Mouse (Mus musculus): ENCODE measurements around the gene Arf3. TPM values are rescaled to one million over a fixed set of nuclear protein-coding genes. Genes with fewer than 3 reads are reported as not detected.

Gene Arf3
- total and polyA plus RNA-seq, 2 experiments from 2014 or later: 92.9 to 127 TPM

DNA sequence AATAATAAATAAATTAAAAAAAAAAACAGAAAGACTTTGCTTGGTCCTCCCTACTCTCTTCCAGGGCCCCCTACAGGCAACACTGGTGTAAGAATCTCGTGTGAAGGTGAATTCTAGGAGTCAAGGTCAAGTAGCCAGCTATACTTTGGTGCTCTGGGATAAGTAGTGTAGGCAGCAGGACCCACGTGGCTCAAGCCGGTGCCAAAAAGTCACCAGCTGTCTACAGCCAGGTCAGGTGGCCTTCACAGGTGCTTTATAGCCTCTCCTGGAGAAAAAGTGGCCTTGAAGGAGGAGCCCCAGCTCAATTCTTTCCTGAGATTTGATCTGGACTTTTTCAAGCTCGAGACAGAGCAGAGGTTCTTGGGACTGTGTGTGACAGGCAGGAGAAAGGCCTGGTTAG, 36.9 kb downstream of the Arf3 start:
- H3K4me2 ChIP-seq (ENCODE audit: low read depth, low read length): no peak overlapping the region
- H3K4me3 ChIP-seq (ENCODE audit: low read length): no peak overlapping the region
- H3K27me3 ChIP-seq (ENCODE audit: insufficient read depth, low read length): no peaks in the 10 kb centered on the region
- H3K9me3 ChIP-seq (ENCODE audit: low read length): no peaks in the 10 kb centered on the region
- H3K9ac ChIP-seq (replicated peaks; ENCODE audit: low read length): no peak overlapping the region
- WGBS: 79% methylated on average over 4 of the region's 4 CpGs
- no peak overlapping the region for H3K27ac ChIP-seq
- H3K4me1 ChIP-seq (ENCODE audit: insufficient read depth, low read length): peaks cover 4% of the 10 kb centered on the region; the same call in 1 of the 2 replicates
- TF ChIP-seq CTCF (IDR thresholded peaks at IDR 0.05; ENCODE audit: low read depth): no peak
- H3K36me3 ChIP-seq (ENCODE audit: insufficient read depth, low read length): no peaks in the 10 kb centered on the region
- ATAC-seq: no peak
- DNase-seq (ENCODE audit: low spot score): no peak

DNA sequence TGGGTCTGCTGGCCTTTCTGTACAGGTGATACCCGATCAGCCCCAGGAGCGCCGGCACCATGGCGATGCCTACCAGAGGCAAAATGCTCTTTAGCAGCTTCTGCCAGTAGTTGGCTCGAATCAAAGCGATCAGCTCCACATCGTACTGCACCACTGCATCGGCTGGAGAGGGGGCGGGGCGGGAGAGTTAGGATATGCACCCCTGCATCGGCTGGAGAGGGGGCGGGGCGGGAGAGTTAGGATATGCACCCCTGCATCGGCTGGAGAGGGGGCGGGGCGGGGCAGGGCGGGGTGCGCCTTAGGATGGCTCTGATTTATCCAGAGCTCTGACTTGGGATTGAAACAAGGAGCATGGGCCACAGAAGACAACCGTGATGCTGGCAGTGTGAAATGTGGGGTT, 38.6 kb downstream of the Arf3 start:
- Histone ChIP-seq H3K9me3 (ENCODE audit: low read length) (no peaks in the 10 kb centered on the region), H3K4me1 (ENCODE audit: insufficient read depth, low read length) (peaks cover 4% of the 10 kb centered on the region; the same call in 1 of the 2 replicates), H3K27me3 (ENCODE audit: insufficient read depth, low read length) (no peaks in the 10 kb centered on the region), H3K4me3 (ENCODE audit: low read length) (no peak overlapping the region), H3K36me3 (ENCODE audit: insufficient read depth, low read length) (no peaks in the 10 kb centered on the region), H3K9ac (replicated peaks; ENCODE audit: low read length) (no peak overlapping the region), H3K27ac (no peak overlapping the region), H3K4me2 (ENCODE audit: low read depth, low read length) (peak overlapping the region; percentile 18; the same call in 1 of the 2 replicates)
- WGBS: 27% methylated on average over 19 of the region's 19 CpGs
- peak; percentile 15 for DNase-seq (ENCODE audit: low spot score)
- no peak for ATAC-seq
- no peak for TF ChIP-seq CTCF (IDR thresholded peaks at IDR 0.05; ENCODE audit: low read depth)

DNA sequence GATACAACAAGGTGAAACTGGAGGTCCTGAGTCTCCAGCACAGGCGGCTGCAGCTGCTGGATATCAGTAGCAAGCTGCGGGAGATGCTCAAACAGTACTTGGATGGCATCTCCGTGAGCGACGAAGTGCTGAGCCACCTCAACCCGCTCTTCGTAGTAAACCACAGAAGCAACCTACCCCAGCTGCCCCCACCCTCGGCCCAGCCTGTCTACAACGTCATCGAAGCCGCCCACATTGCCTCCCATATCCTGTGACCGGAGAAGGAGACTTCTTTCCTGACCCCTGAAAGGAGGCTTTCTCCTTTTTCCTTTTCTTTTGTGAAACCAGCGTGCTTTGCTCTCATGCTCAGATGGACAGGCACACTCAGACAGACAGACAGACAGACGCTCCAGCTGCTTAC, 40.2 kb downstream of the Arf3 start:
- Histone ChIP-seq H3K4me1 (ENCODE audit: insufficient read depth, low read length) (no peaks in the 10 kb centered on the region; the same call in 1 of the 2 replicates), H3K27me3 (ENCODE audit: insufficient read depth, low read length) (no peaks in the 10 kb centered on the region), H3K9me3 (ENCODE audit: low read length) (no peaks in the 10 kb centered on the region), H3K9ac (replicated peaks; ENCODE audit: low read length) (no peak overlapping the region), H3K4me3 (ENCODE audit: low read length) (no peak overlapping the region), H3K4me2 (ENCODE audit: low read depth, low read length) (no peak overlapping the region), H3K36me3 (ENCODE audit: insufficient read depth, low read length) (no peaks in the 10 kb centered on the region), H3K27ac (no peak overlapping the region)
- DNase-seq (ENCODE audit: low spot score): no peak
- TF ChIP-seq CTCF (IDR thresholded peaks at IDR 0.05; ENCODE audit: low read depth): no peak
- 73% methylated on average over 14 of the region's 14 CpGs for WGBS
- no peak for ATAC-seq

DNA sequence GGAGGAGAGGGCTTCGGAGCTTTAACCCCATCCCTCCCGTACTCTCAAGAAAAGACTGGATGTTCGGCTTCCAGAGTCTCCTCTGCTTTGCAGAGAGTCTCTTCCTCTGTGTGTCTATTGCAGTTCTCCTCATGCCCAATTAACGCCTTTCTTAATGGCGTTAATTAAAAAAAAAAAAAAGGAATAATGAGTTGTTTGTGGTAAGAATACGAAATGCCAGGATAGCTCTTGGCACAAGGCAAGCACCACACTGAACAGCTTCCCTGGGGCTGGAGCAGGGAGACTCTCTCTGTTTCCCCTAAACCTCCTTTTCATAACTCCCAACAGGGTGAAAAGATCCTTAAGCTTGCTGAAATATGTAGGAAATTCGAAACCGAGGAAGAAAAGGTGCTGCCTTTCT, 40.8 kb downstream of the Arf3 start:
- Histone ChIP-seq H3K27ac (no peak overlapping the region), H3K36me3 (ENCODE audit: insufficient read depth, low read length) (no peaks in the 10 kb centered on the region), H3K4me2 (ENCODE audit: low read depth, low read length) (no peak overlapping the region), H3K4me3 (ENCODE audit: low read length) (no peak overlapping the region), H3K27me3 (ENCODE audit: insufficient read depth, low read length) (no peaks in the 10 kb centered on the region), H3K9me3 (ENCODE audit: low read length) (no peaks in the 10 kb centered on the region), H3K4me1 (ENCODE audit: insufficient read depth, low read length) (no peaks in the 10 kb centered on the region; the same call in 1 of the 2 replicates), H3K9ac (replicated peaks; ENCODE audit: low read length) (no peak overlapping the region)
- 64% methylated on average over 8 of the region's 8 CpGs for WGBS
- no peak for DNase-seq (ENCODE audit: low spot score)
- ATAC-seq: no peak
- TF ChIP-seq CTCF (IDR thresholded peaks at IDR 0.05; ENCODE audit: low read depth): no peak

DNA sequence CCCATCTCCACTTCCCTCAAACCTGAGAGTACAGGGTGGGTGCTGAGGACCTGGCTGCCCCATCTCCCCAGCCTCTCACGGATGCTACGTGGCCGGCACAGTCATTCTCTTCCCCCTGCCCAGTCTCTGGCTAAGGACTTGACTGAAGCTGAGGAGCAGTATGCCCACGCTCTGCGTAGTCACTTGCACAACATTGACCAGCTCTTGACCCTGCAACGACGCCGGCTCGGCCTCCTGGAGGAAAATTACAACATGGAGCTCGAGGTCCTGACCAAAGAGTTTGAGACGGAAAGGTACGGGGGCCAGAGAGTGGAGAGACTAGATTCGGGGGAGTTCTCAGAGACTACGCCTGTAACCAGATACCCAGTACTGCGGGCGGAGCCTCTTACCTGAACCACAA, 45.7 kb downstream of the Arf3 start:
- Histone ChIP-seq H3K27ac (no peak overlapping the region), H3K27me3 (ENCODE audit: insufficient read depth, low read length) (no peaks in the 10 kb centered on the region), H3K36me3 (ENCODE audit: insufficient read depth, low read length) (no peaks in the 10 kb centered on the region), H3K4me2 (ENCODE audit: low read depth, low read length) (no peak overlapping the region), H3K9ac (replicated peaks; ENCODE audit: low read length) (no peak overlapping the region), H3K4me3 (ENCODE audit: low read length) (no peak overlapping the region), H3K4me1 (ENCODE audit: insufficient read depth, low read length) (no peaks in the 10 kb centered on the region), H3K9me3 (ENCODE audit: low read length) (no peaks in the 10 kb centered on the region)
- 71% methylated on average over 16 of the region's 16 CpGs for WGBS
- ATAC-seq: no peak
- DNase-seq (ENCODE audit: low spot score): no peak
- TF ChIP-seq CTCF (IDR thresholded peaks at IDR 0.05; ENCODE audit: low read depth): no peak

DNA sequence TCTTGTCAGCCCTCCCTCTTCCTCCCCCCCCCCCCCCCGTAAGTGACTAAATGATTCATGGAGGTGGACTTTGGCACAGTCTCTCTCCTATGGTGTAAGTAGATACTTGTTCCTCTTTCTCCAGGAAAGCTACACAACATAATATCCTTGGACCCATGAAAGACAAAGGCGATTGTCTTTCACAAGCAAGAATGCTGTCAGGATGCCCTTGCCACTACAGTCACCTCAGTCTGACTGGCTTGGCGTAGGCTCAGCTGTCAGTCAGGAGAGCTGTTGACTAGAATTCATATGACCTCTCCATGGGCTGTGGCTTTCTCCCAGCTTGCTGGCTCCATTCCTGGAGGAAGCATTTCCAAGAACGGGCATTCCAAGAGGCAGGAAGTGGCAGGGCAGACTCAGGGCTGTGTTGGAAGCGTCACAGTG, 48.8 kb downstream of the Arf3 start:
- 44% methylated on average over 5 of the region's 5 CpGs for WGBS
- Histone ChIP-seq H3K4me1 (ENCODE audit: insufficient read depth, low read length) (no peaks in the 10 kb centered on the region), H3K4me2 (ENCODE audit: low read depth, low read length) (no peak overlapping the region), H3K27ac (no peak overlapping the region), H3K4me3 (ENCODE audit: low read length) (no peak overlapping the region), H3K9me3 (ENCODE audit: low read length) (no peaks in the 10 kb centered on the region), H3K36me3 (ENCODE audit: insufficient read depth, low read length) (no peaks in the 10 kb centered on the region), H3K27me3 (ENCODE audit: insufficient read depth, low read length) (no peaks in the 10 kb centered on the region), H3K9ac (replicated peaks; ENCODE audit: low read length) (no peak overlapping the region)
- peak; percentile 54 for DNase-seq (ENCODE audit: low spot score)
- peak; percentile 24; the same call in 1 of the 2 replicates for ATAC-seq
- no peak for TF ChIP-seq CTCF (IDR thresholded peaks at IDR 0.05; ENCODE audit: low read depth)

DNA sequence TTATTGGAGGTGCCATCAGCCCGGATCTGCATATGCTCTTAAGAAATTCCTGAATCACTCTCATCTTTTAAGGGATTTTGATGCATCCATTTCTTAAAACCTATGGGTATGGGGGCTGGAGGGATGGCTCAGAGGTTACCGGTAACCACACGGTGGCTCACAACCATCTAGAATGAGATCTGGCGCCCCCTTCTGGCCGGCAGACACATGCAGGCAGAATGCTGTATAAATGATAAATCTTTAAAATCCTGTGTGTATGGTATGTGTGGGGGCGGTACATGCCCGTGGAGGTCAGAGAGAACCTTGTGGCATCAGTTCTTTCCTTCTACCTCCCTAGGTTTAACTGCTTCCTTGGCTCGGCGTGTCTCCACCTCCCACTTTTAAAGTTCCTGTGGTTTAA, 52.6 kb downstream of the Arf3 start:
- Histone ChIP-seq H3K4me2 (ENCODE audit: low read depth, low read length) (no peak overlapping the region), H3K9me3 (ENCODE audit: low read length) (no peaks in the 10 kb centered on the region), H3K4me3 (ENCODE audit: low read length) (no peak overlapping the region), H3K9ac (replicated peaks; ENCODE audit: low read length) (no peak overlapping the region), H3K27me3 (ENCODE audit: insufficient read depth, low read length) (no peaks in the 10 kb centered on the region), H3K4me1 (ENCODE audit: insufficient read depth, low read length) (peaks cover 5% of the 10 kb centered on the region; the same call in 1 of the 2 replicates), H3K27ac (no peak overlapping the region), H3K36me3 (ENCODE audit: insufficient read depth, low read length) (no peaks in the 10 kb centered on the region)
- TF ChIP-seq CTCF (IDR thresholded peaks at IDR 0.05; ENCODE audit: low read depth): peak; percentile 83
- 14% methylated on average over 9 of the region's 9 CpGs for WGBS
- DNase-seq (ENCODE audit: low spot score) (peak; percentile 81), ATAC-seq (no peak)

Data from hindbrain, postnatal 0 days (tissue).